Comparison of ENCODE assay signal across 8 mouse cellular contexts in the genomic region with DNA sequence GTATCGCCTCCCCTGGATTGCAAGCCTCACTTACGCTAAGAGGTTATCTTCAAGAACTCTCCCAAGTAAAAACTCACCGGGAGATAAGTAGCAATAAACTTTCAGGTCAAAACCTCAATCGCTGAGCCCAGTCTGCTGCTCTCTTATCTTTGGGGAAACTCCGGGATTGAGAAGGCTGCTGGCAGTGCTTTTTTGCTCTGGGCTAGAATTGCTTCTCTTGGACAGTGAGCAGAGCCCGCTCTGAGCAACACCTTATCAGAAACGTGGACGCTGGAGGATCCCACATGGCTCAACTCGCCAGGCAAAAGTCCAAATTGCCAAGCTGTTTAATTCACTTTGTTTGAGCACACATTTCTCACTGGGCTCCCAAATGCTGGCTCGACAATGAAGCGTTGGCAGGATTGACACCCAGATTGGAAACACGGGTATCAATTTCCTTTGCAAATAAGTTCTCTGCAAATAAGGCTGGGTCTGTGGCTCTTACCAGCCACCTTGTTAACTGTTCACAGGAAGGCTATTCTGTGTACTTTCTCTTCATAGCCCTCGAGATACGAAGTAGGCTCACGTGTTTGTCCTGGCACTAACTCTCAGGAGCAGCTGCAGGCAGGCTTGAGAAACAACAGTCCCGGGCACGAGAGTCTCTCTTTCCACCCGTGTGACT.
DNase-seq lines count a peak whose midpoint lies in the region; ATAC-seq and TF ChIP-seq lines count a peak whose summit lies in the region.
"Had no signal": no experiment of that assay in that cellular context is flagged by ENCODE, and none has a peak within 500 bp of the region (broad histone marks: within the 10 kb centered on the region; RNA-seq: fewer than 3 reads in every experiment).

No protein-coding gene starts in this region.

- TF ChIP-seq CTCF in brain, embryonic 14.5 days (IDR thresholded peaks at IDR 0.05; ENCODE audit: borderline replicate concordance, extremely low read depth, insufficient read depth, insufficient read length) = no peak

- H3K27ac ChIP-seq in midbrain, embryonic 15.5 days = no peak overlapping the region
- H3K27ac ChIP-seq: liver, embryonic 14.5 days had no signal

- no peaks in the 10 kb centered on the region for H3K36me3 ChIP-seq in midbrain, embryonic 15.5 days (replicated peaks)

- H3K9ac ChIP-seq in midbrain, embryonic 15.5 days = no peak overlapping the region
- H3K9ac ChIP-seq: liver, embryonic 14.5 days had no signal

- TF ChIP-seq POLR2A in brain, embryonic 14.5 days (IDR thresholded peaks at IDR 0.05; ENCODE audit: borderline replicate concordance, extremely low read depth, insufficient read depth, insufficient read length, poor library complexity, severe bottlenecking) = no peak

- no peak overlapping the region for H3K4me2 ChIP-seq in midbrain, embryonic 15.5 days

- DNase-seq in MN1 (ENCODE audit: low spot score) = peak; percentile 23
- DNase-seq in brain, embryonic 14.5 days (ENCODE audit: low read depth) = peak; percentile 82
- peak; percentile 28 to 55 for DNase-seq in heart, postnatal 14 days
- DNase-seq in lung, adult 18-20 months = peak; percentile 82 to 86
- no peak for DNase-seq in kidney, postnatal 14 days

- H3K27me3 ChIP-seq in midbrain, embryonic 15.5 days (replicated peaks) = no peaks in the 10 kb centered on the region

- H3K9me3 ChIP-seq in midbrain, embryonic 15.5 days = no peaks in the 10 kb centered on the region

- H3K4me3 ChIP-seq in midbrain, embryonic 15.5 days = no peak overlapping the region

- no peak for ATAC-seq in midbrain, embryonic 15.5 days (replicated peaks)
- ATAC-seq in erythroid progenitor cell, adult 5-6 weeks (replicated peaks; ENCODE audit: low FRiP score, poor library complexity, severe bottlenecking) = no peak

- 75% methylated on average over 18 of the region's 18 CpGs for WGBS in midbrain, embryonic 15.5 days

- no peaks in the 10 kb centered on the region for H3K4me1 ChIP-seq in midbrain, embryonic 15.5 days

- intact Hi-C loops in heart, postnatal 14 days (cut with DNase I) = no loop called here
